Mouse (Mus musculus) cerebellum, adult 11-12 months (tissue): ENCODE data around the gene Nt5c2.

ENCODE experiments used
- DNase-seq: peaks from one replicate; pipeline ENCODE4 v3.0.0; 2022

The Nt5c2 gene

GRCm38 (mm10) chr19:47014447-47015381 lies at the start of gene Nt5c2, which contains the start of gene Ina:
TSS of gene Nt5c2 (minus strand) at chr19:47015153.
TSS of gene Ina (plus strand) at chr19:47014698.
- peak; percentile 87 for DNase-seq

DNA sequence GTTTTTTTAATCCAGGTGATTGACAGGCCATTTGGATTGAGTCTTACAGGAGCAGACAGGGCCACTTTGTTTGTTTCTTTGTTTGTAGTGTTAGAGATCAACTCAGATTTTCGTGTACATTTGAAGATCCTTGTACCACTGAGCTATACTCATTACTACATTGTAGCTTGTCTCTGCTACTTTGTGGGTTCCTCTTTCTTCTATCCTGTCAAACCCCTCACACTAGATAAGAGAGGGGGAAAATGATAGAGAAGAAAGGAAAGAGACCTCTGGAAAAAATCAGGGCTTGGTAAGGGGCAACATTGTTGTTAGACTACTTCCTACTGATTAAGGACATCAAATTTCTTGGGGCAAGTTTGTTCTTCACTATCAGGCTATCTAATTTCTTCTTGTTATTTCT lies 42.7 kb upstream of the Nt5c2 start:
- no peak for DNase-seq

GRCm38 (mm10) chr19:47053471-47053870 lies 38.5 kb upstream of the Nt5c2 start:
- no peak for DNase-seq

- no peak for DNase-seq
Observed at GRCm38 (mm10) chr19:47052927-47053326, 38.0 kb upstream of the Nt5c2 start.

- peak; percentile 88 for DNase-seq
Observed at GRCm38 (mm10) chr19:47050271-47051032, 35.5 kb upstream of the Nt5c2 start, which contains the start of gene Pcgf6. TSS of gene Pcgf6 (minus strand) at chr19:47050906.

- DNase-seq, result no peak
Observed at GRCm38 (mm10) chr19:47049840-47050239, 34.9 kb upstream of the Nt5c2 start.

DNA sequence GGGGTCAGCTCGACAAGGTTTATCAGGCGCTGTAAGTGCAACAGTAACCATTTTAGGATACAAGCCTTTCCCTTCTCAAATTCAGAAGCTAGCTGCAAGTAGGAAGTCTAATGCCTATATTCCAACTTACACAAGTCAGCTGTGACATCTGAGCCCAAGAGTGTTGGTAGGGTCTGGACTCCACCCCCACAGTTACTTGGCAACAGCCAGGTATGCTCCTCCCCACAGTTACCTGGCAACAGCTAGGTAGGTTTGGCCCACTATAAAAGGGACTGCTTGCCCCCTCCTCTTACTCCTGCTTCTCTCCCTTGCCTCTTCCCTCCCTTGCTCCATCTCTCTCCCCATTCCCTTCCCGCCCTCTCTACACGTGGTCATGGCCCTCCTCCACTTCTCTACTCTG lies 34.1 kb upstream of the Nt5c2 start:
- DNase-seq, result no peak

- no peak for DNase-seq
Observed at GRCm38 (mm10) chr19:47047236-47047833, 32.4 kb upstream of the Nt5c2 start.

- no peak for DNase-seq
Observed at GRCm38 (mm10) chr19:47046343-47046742, 31.4 kb upstream of the Nt5c2 start.

DNA sequence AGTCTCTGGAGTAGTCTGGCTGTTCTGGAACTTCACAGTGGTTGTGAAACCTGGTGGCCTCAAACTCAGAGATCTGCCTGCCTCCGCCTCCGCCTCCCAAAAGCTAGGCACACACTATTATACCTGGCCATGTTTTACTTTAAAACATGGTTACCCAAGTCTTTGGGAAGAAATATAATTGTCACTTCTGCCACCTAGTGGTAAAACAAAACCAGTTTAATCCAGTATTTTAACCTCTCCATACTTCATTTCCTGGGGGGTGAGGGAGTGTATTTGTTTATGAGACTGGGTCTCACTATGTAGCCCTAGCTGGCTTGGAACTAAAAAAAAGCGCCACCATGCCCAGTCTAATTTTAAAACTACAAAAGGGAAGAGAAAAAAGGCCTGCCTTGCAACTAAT lies 28.7 kb upstream of the Nt5c2 start:
- no peak for DNase-seq

- DNase-seq, result no peak
Observed at GRCm38 (mm10) chr19:47040720-47041473, 25.9 kb upstream of the Nt5c2 start.

DNA sequence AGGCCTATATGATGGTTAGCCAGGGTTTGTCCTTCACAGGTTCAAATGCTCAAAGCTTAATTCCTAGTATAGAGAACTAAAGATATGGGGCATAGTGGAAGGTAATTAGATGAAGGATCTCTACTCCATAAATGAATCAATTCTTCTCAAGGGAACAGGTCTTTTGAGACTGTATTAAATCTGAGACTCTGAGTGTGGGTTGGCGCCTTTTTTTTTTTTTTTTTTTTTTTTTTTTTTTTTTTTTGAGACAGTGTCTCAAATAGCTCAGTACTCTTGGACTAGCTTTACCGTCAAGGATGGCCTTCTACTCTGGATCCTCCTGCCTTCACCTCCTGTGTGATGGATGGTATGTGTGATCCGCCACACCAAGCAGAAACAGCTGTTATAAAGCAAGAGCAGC lies 21.6 kb upstream of the Nt5c2 start:
- no peak for DNase-seq

GRCm38 (mm10) chr19:47034916-47035315 lies 20.0 kb upstream of the Nt5c2 start:
- no peak for DNase-seq

DNA sequence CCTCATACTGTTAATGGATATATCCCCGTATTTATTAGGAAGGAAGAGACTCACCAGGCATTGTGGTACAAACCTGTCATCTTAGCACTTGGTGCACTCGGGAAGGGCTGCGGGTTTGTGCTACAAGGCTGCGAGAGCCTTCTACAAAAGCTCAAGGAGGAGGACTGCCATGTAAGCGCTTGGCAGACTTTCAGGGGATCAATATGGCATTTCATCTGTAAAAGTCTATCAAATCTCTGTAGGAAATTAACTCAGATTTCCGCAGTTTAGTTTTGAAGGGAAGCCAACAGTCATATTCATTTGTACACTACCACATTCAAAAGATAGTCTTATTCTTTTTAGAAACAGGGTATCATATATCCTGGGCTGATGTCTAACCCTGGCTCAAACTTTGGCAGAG lies 16.8 kb upstream of the Nt5c2 start:
- no peak for DNase-seq

GRCm38 (mm10) chr19:47029796-47030195 lies 14.8 kb upstream of the Nt5c2 start:
- no peak for DNase-seq

DNA sequence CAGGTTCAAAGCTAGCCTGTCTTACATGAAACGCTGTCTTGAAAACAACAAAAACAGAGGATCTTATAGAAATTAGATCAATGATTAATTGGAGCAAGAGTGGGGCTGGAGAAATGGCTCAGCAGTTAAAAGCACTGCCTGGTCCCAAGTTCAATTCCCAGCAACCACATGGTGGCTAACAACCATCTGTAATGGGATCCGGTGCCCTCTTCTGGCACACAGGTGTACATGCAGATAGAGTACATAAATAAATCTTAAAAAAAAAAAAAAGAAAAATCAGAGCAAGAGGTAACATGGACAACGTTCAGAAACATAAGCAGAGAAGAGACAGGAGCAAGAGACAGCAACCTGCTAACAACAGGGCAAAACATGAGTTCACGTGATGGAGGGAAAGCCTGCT lies 11.6 kb upstream of the Nt5c2 start:
- no peak for DNase-seq

DNA sequence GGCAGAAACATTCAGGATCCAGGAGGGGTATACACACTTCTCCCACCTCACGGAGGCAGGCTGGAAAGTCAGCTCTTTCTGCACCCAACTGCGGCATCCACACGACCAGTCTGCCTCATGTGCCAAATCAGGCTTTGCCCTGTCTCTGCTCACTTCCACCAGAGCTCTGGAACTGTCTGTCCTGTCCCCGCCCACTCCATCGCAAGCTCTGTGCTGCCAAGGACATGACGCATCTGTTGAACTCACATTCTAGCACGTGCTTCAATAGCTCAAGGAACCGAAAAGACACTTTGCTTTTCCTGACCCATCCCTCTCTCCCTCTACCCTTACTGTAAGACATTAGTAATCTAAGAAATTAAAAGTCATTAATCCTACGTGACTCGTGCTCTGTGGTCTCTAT lies 10.0 kb upstream of the Nt5c2 start:
- no peak for DNase-seq

DNA sequence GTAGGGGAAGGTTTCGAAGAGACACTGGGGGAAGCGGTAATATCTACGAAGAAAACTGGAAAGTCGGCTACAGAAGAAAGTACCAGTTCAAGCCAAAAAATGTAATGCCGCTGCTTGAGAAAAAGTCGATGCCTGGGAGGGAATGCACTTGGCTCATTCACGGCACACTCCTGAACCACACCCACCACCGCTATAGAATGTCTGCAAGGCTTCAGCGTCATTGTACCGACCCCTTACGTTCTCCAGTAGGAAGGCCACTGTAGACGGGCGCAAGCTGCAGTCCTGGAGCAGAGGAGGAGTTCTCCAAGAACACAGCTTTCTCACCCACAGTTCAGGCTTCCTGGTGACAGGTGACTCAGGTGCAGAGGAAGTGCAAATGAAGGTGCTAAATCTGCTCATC lies 8.6 kb upstream of the Nt5c2 start:
- DNase-seq, result no peak

DNA sequence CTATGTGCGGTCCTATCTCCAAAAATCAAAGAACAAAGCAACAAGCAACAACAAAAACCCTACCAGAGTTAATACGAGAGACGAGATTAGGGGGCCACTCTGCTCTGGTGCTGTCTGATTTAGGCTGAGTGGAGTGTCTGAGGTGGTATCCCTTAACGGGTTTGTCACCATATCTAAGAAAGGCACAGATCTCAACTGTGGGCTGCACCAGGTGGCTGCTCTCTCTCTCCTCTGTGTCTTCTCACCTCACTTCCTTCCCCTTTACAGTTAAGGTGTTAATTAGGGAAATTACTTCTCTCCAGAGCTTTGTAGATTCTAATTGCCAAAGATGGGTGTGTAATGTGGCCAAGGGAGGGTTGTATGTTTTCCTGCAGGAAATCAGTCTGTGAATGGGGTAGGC lies 7.8 kb upstream of the Nt5c2 start:
- no peak for DNase-seq

DNA sequence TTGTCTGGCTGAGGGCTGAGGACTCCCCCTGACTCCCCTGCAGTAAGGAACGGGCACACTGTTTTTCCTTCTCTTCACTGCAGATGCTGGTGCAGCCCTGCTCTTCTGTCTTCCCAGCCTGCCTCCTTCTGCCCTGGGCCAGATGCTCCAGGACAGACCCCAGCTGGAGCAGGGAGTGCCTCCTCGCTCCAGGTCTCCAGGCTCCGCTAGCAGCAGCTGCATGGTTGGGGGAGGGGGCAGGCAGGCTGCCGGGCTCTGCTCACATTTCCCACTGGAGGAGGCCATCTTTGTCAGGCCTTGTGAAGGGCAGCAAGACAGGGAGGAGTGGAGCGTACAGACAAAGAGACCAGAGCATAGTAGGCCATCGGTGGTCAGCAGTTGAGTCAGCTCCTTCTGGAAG lies 4.4 kb upstream of the Nt5c2 start:
- DNase-seq, result no peak

- no peak for DNase-seq
Observed at GRCm38 (mm10) chr19:47018330-47018729, 3.4 kb upstream of the Nt5c2 start.

DNA sequence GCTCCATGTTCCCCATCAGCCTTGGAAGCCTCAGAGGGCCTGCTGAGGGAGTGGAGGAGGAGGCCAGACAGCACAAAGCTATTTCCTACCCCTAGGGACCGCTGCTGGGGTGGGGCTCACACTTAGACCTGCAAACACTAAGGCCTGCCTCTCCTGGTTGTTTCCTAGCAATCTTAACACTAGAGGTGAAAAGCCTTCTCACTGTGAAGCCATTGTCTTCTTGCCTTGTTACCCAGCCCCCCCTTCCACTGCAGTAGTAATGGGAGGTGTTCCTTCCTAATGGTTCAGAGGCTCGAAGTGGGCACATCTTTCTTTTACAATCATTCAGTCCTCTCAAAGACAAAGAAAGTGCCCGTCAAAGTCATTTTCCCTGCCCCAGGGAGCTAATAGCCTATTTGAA lies 2.9 kb upstream of the Nt5c2 start:
- no peak for DNase-seq

GRCm38 (mm10) chr19:47016487-47016886 lies 1.5 kb upstream of the Nt5c2 start:
- no peak for DNase-seq
